Mouse (Mus musculus) testis, adult 2 months (tissue): ENCODE results near the gene Rnf121.

Experiments used
- CTCF ChIP-seq: fragments of 200-500 bp; IDR thresholded peaks from 2 replicates; pipeline ENCODE4 v1.5.1; 2012; ENCODE audit warnings: low read depth, mild to moderate bottlenecking, inconsistent platforms, low read length, moderate library complexity; ENCODE audit not compliant: control insufficient read depth, insufficient read depth, insufficient replicate concordance
- POLR2A ChIP-seq: fragments of 200-500 bp; IDR thresholded peaks from 2 replicates; pipeline ENCODE4 v1.6.1; 2012; ENCODE audit warnings: low read depth, mild to moderate bottlenecking, inconsistent platforms, low read length, moderate library complexity; ENCODE audit not compliant: control insufficient read depth

DNA sequence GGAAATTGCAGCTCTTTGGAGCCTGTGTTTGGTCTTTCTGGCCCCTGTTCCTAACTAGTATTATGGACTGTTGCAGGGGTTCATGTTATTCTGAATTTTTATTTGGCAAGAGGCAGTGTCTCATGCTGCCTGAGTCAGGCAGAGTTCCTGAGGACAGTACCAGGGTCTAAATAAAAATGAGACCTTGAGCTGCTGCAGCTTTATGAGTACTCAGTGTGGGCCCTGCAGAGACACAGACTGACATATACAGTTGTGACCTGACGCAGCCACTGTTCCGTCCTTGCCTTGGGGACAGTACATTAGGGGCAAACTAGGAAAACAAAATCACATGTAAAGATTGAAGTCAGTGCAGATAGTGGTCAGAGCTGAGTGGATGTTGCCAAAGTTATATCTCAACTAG lies 50.3 kb downstream of the Rnf121 start:
- no peak for TF ChIP-seq POLR2A
- TF ChIP-seq CTCF: no peak
